Mouse (Mus musculus): ENCODE measurements around the gene Amelx. TPM values are rescaled to one million over a fixed set of nuclear protein-coding genes. Genes with fewer than 3 reads are reported as not detected.

The Amelx gene
- not detected for total RNA-seq (2021)
- long read RNA-seq, experiment 1 = 0 reads
- long read RNA-seq, experiment 2 = 0 reads

DNA sequence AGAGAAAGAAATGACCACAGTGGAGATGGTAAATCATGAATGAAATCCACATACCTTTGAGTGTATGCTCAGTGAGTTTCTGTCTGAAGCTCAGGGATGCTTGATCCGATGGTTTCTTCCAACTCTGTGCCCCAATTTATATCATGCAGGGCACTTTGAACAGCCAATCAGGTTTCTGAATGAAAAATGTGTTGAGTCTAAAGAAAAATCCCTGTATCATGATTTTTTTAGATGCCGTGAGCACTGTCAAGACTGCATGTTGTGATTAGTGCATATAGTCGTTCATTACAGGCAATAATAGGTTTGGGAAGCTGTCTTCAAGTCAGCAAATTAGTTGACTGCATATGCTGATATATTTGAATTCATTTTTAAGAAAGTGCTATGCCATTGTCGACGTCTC lies at the start of gene Amelx:
TSS of gene Amelx (minus strand) at position 101 of the 400 bp plus-strand sequence.
- no peak within 1 kb of the TSS for H3K4me3 ChIP-seq
- TF ChIP-seq CTCF (conservative IDR thresholded peaks at IDR 0.05) = no peak
- no peak within 1 kb of the TSS for H3K27ac ChIP-seq
- no peak for DNase-seq (ENCODE audit: low spot score in 2 of 2)

DNA sequence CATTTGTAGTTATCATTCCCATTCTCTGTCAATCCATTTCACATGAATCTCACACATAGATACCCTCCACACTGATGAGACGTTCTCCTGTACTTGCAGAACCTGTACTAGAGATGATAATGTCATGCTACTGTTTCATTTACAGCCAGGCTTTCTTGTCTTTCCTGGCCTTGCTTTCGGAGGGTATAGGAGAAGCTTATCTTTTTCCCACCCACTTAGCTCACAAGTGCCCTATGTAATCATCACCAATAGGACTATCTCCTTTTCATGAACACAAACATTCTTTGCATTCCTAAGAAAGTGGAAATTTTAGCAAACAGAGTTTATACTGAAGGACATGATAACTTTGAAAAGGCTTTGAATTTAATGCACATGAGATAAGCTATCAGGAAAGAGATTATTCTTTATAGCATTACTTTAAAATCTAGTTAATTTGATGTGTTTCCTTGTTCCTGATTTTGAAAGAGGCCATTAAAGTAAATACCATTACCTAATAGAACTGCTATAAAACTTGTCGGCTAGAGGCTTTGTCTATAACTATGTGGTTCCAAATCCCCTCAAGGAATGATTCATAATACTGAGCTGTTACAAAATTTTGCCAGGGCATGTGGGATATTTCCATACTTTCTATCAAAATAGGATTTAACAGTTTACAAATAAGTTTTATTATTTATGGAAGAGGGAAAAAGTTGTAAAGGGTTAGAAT lies 35.5 kb upstream of the Amelx start:
- H3K27ac ChIP-seq = no peak overlapping the region
- no peak overlapping the region for H3K4me3 ChIP-seq
- no peak for DNase-seq (ENCODE audit: low spot score in 2 of 2)
- TF ChIP-seq CTCF (conservative IDR thresholded peaks at IDR 0.05) = no peak

DNA sequence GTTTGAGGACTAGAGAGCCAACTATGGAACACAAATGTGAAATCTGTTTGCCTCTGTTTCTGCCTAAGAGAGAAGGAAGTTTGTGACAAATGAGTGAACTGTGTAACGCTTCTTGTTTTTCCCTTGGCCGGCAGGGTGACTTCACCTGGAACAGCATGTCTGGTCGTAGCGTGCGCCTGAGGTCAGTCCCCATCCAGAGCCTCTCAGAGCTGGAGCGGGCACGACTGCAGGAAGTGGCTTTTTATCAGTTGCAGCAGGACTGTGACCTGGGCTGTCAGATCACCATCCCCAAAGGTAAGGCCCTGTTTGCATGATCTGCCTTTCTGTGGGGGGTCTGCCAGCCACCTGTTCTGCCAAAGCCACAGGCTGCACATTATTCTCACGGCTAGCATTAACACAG lies 33.1 kb upstream of the Amelx start:
- DNase-seq (ENCODE audit: low spot score in 2 of 2) = no peak
- Histone ChIP-seq H3K4me3 (no peak overlapping the region), H3K27ac (no peak overlapping the region)
- TF ChIP-seq CTCF (conservative IDR thresholded peaks at IDR 0.05) = no peak

DNA sequence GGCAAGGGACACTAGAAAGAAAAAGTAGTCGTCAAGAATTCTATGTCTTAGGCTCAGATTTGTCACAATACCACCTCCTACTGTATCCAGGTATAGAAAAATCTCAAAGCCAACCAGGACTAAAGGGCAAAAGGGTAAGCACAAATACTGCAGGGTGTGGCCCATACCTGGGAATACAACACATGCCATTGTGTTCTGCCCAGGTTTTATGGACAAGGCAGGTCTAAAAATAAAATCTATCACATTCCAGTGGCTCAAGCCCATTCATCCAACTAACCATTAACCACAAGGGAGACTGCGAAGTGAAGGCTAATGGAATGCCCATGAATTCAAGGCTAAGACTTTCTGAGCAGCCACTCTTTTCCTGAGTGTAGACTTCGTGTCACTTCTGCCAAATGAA lies 23.0 kb upstream of the Amelx start:
- DNase-seq (ENCODE audit: low spot score in 2 of 2) = no peak
- TF ChIP-seq CTCF (conservative IDR thresholded peaks at IDR 0.05) = no peak
- H3K4me3 ChIP-seq = no peak overlapping the region
- H3K27ac ChIP-seq = no peak overlapping the region

DNA sequence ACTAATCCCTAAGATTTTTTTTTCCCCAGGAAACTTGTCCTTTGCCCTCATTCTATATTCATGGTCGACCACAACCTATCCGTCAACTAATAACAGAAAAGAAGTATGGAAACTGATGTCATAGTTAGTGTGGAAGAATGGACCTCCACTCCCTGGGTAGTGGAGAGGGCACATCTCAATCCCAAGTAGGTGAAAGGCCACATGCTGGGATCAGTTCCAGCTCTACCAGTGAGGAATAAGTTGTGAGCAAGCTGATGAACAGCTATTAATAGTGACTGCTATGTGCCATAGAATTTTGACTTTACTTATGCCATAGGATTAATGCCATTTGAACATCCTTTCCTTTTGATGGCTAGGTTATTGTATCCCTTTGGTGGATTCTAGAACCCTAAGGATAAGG lies 8.4 kb downstream of the Amelx start:
- TF ChIP-seq CTCF (conservative IDR thresholded peaks at IDR 0.05) = no peak
- H3K4me3 ChIP-seq = no peak overlapping the region
- H3K27ac ChIP-seq = no peak overlapping the region
- no peak for DNase-seq (ENCODE audit: low spot score in 2 of 2)

DNA sequence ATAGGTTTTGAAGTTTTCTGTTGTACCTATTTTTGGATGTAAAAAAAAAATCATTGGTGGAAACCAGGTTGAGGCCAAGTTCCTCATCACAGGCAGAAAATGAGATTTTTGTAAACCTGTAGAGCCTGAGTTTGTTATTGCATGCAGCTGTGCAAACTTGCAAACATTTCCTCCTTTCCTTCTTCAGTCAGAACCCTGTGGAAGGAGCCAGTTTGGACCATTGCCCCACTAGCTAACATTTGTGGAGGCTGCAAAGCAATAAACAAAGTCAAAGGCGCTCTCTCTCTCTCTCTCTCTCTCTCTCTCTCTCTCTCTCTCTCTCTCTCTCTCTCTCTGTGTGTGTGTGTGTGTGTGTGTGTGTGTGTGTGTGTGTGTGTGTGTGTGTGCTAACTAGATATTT lies 13.2 kb downstream of the Amelx start:
- DNase-seq (ENCODE audit: low spot score in 2 of 2) = no peak
- no peak overlapping the region for H3K27ac ChIP-seq
- no peak for TF ChIP-seq CTCF (conservative IDR thresholded peaks at IDR 0.05)
- no peak overlapping the region for H3K4me3 ChIP-seq

DNA sequence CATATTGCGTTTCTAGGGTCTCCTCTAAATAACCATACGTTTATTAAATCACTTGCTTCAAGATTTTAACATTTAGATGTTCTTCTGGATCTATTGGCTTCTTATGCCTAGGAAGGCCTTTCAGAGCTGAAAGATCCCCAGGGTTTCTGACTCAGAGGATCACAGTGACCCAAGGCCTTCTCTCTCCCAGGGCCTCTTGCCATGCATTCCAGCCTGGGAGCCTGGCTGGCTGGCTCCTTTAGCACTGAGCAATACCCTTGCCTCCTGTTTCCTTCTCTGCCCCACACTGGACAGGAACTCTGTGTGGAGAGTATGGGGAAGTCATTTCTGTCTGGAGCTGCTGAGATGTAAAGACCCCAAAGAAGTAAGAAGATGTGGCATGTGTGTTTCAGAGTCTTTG lies 16.0 kb downstream of the Amelx start:
- no peak for TF ChIP-seq CTCF (conservative IDR thresholded peaks at IDR 0.05)
- H3K4me3 ChIP-seq = no peak overlapping the region
- H3K27ac ChIP-seq = no peak overlapping the region
- DNase-seq (ENCODE audit: low spot score in 2 of 2) = no peak

DNA sequence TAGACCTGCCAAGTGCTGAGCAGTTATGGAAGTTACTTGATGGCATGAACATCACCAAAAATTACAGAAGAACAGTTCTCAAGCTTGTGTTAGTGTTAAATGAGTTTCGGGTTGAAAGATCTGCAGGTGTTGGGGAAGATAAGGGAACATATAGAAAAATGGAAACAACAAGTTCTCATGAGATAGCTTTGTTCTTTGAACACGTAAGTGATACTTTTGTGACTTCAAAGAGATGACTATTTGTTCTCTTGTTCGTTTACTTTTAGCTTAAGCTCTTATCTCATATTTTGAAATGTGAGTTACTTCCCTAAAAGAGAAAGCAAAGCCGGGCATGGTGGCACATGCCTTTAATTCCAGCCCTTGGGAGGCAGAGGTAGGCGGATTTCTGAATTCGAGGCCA lies 28.6 kb downstream of the Amelx start:
- no peak overlapping the region for H3K27ac ChIP-seq
- no peak overlapping the region for H3K4me3 ChIP-seq
- DNase-seq (ENCODE audit: low spot score in 2 of 2) = no peak
- no peak for TF ChIP-seq CTCF (conservative IDR thresholded peaks at IDR 0.05)

DNA sequence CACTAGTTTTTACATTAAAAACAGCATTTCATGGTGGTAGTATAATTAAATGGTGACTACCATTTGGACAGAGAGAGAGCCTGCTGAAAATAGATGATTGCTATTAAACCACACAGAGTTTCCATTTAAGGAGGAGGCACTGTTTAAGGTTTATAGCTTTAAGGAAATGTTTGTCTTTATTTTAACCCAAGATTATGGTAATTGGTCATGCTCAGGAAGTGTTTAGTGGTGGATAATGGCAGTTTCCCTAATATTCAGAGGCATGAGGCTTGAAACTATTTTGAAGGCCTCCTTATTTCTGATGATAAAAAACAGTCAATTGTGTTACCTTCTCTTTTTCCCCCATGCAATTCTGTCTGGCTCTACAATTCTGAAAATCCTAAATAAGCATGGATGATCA lies 33.2 kb downstream of the Amelx start:
- no peak for TF ChIP-seq CTCF (conservative IDR thresholded peaks at IDR 0.05)
- no peak overlapping the region for H3K27ac ChIP-seq
- H3K4me3 ChIP-seq = no peak overlapping the region
- DNase-seq (ENCODE audit: low spot score in 2 of 2) = no peak

DNA sequence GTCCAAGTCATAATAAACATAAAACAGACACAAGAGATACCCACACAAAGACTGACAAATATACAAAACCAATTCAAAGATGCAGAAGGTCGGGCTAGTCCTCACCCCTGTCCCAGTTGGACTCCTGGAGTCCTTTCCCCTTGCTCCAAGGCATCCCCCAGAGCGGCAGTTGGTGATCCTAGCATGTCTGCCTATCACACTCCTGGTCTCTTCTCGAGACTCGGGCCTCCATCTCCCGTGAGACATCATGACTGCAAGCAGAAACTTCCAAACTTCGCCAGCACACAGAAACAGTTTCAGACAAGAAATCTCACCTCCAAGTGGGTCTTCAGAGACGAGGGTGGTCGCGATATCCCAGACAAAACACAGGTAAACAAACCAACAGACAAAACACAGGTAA lies 46.5 kb downstream of the Amelx start:
- TF ChIP-seq CTCF (conservative IDR thresholded peaks at IDR 0.05) = no peak
- no peak overlapping the region for H3K4me3 ChIP-seq

DNA sequence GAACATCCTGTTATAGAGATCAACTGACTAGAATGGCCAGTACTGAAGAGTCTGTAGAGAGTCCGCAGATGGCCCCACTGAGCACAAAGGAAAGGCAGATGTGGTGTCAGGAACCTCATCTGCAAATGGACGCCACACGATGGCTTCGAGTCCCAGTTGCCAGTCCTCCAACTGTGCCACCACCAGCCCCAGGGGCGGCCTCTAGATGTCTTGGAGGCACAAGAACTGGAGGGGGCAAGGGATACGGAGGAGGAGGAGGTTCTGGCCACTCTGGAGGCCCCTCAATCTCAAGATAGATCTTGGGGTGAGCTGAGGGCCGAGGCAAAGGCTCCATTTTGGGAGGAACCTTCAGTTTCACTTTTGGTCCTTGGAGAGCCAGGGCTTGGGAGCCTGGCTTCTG lies 47.2 kb downstream of the Amelx start:
- no peak for TF ChIP-seq CTCF (conservative IDR thresholded peaks at IDR 0.05)
- DNase-seq (ENCODE audit: low spot score in 2 of 2) = no peak
- Histone ChIP-seq H3K4me3 (no peak overlapping the region), H3K27ac (no peak overlapping the region)

More for the DNA sequence above, 46.5 kb downstream of the Amelx start:
- DNase-seq (ENCODE audit: low spot score in 2 of 2) = no peak
- H3K27ac ChIP-seq = no peak overlapping the region

Other genes starting within 250 kb of the Amelx start
- 10 to 100 TPM; 19.3 to 23.2 TPM for gene Hccs, start 133.2 kb upstream of the Amelx start, total RNA-seq (2021)